Mouse (Mus musculus) C3H10T1/2 (cell line): Measurements from ENCODE around the gene Gm21671. TPM values are rescaled to one million over a fixed set of nuclear protein-coding genes. Genes with fewer than 3 reads are reported as not detected.

Experiments
- polyA plus RNA-seq, 2 experiments: library from polyadenylated mRNA; unstranded; fragments of >200 nt; fragmentation: generic; extraction: Trizol; gene quantifications; one replicate each; pipeline ENCODE4 v1.2.1; 2012; ENCODE audit warnings: missing spikeins in 2 of 2

The Gm21671 gene
- not detected for polyA plus RNA-seq

DNA sequence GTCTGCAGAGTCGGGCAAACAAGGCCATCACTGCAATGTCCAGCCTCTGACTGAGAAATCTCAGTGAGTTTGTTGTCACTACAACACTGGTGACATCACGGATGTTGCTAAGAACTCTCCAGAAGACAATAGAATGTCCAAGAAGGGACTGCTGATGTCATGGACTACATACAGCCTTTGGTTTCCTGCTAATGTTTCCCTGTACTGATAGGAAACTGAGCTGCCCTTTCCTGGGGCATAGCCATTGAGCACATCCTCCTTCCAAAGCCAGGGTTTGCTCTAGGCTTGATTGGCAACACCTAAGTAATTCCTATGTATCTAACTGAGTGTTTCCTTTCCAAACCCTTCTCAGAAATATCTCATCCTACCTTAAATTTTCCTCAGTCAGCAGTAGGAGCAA lies at the start of gene Gm21671:
Gm21671 (minus strand) TSS at position 101 of the 400 bp plus-strand sequence.

DNA sequence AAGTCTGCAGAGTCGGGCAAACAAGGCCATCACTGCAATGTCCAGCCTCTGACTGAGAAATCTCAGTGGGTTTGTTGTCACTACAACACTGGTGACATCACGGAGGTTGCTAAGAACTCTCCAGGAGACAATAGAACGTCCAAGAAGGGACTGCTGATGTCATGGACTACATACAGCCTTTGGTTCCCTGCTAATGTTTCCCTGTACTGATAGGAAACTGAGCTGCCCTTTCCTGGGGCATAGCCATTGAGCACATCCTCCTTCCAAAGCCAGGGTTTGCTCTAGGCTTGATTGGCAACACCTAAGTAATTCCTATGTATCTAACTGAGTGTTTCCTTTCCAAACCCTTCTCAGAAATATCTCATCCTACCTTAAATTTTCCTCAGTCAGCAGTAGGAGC lies 34.3 kb upstream of the Gm21671 start, which contains the start of gene Gm21698:
Gm21698 (minus strand) TSS at position 101 of the 400 bp plus-strand sequence.

DNA sequence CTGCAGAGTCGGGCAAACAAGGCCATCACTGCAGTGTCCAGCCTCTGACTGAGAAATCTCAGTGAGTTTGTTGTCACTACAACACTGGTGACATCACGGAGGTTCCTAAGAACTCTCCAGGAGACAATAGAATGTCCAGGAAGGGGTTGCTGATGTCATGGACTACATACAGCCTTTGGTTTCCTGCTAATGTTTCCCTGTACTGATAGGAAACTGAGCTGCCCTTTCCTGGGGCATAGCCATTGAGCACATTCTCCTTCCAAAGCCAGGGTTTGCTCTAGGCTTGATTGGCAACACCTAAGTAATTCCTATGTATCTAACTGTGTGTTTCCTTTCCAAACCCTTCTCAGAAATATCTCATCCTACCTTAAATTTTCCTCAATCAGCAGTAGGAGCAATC lies 18.3 kb upstream of the Gm21671 start, which contains the start of gene Gm21680:
Gm21680 (minus strand) TSS at position 101 of the 400 bp plus-strand sequence.

DNA sequence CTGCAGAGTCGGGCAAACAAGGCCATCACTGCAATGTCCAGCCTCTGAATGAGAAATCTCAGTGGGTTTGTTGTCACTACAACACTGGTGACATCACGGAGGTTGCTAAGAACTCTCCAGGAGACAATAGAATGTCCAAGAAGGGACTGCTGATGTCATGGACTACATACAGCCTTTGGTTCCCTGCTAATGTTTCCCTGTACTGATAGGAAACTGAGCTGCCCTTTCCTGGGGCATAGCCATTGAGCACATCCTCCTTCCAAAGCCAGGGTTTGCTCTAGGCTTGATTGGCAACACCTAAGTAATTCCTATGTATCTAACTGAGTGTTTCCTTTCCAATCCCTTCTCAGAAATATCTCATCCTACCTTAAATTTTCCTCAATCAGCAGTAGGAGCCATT lies 11.9 kb downstream of the Gm21671 start, which contains the start of gene Gm21663:
Gm21663 (minus strand) TSS at position 101 of the 400 bp plus-strand sequence.

Other genes starting within 250 kb of the Gm21671 start
- gene Xrcc2, start 248.6 kb downstream of the Gm21671 start, polyA plus RNA-seq = 1 to 10 TPM; 1.6 to 4.8 TPM
- gene Actr3b, start 194.4 kb downstream of the Gm21671 start, polyA plus RNA-seq = 1 to 10 TPM in 1 of 2 experiments, under 1 TPM in 1; 0.96 to 1.1 TPM
- not detected for gene Gm21663, start 12.0 kb downstream of the Gm21671 start, polyA plus RNA-seq
- gene Gm21680, start 18.2 kb upstream of the Gm21671 start, polyA plus RNA-seq = under 1 TPM; 0.02 to 0.04 TPM
- gene Gm21698, start 34.2 kb upstream of the Gm21671 start, polyA plus RNA-seq = under 1 TPM in 1 of 2 experiments, not detected in 1; 0.02 TPM
- not detected for gene Gm1979, start 50.4 kb upstream of the Gm21671 start, polyA plus RNA-seq
- not detected for gene Gm5862, start 68.5 kb upstream of the Gm21671 start, polyA plus RNA-seq
- gene Speer4a, start 85.1 kb upstream of the Gm21671 start, polyA plus RNA-seq = not detected
- not detected for gene Gm7347, start 104.2 kb upstream of the Gm21671 start, polyA plus RNA-seq
- gene Gm10471, start 134.9 kb upstream of the Gm21671 start, polyA plus RNA-seq = not detected
- gene 5031410I06Rik, start 150.9 kb upstream of the Gm21671 start, polyA plus RNA-seq = under 1 TPM; 0.04 TPM
- not detected for gene Gm10220, start 167.0 kb upstream of the Gm21671 start, polyA plus RNA-seq